Mouse (Mus musculus): ENCODE data around the gene Arl13b. TPM values are rescaled to one million over a fixed set of nuclear protein-coding genes. Genes with fewer than 3 reads are reported as not detected.

Gene Arl13b
- polyA plus RNA-seq, 1 experiment from 2014 or later: 15.2 TPM

DNA sequence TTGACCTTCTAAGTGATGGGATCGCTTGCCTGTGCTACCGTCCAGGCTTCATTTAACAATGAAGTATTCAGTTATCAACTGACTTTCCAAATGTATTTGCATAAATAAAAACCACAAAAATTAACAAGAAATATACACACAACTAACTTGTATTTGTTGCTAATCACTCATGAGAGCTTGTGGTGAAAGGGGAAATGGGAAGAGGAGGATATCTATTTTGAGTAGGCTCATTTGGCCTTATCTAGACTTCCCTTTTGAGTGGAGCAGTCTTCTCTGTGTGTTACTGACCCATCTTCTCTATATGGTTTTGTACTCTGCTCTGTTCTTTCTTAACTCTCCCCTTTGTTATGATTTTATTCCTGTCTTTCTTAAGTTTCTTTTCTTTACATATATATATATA lies 9.4 kb upstream of the Arl13b start:
- 87% methylated on average over 2 of the region's 2 CpGs for WGBS
- no peaks in the 10 kb centered on the region for H3K9me3 ChIP-seq (ENCODE audit: control insufficient read depth, low read length)

DNA sequence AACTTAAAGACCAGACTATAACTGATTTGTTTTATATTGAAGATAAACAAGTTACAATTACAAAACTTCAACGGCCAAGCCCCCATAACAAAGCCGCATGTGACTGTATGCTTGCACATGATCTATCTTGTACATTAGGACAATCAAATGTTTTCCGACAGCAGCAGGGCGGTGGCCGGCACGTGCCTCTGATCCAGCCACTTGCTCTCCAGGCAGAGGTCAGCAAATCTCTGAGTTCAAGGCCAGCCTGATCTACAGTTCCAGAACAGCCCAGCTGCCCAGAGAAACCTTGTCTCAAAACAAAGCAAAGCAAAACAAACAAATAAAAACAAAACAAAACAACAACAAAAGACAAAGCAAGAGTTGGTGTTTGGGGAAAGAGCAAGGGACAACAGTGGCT lies 8.5 kb upstream of the Arl13b start:
- H3K4me2 ChIP-seq: no peak overlapping the region
- 80% methylated on average over 6 of the region's 6 CpGs for WGBS
- no peak for ATAC-seq (ENCODE audit: low FRiP score)
- H3K27ac ChIP-seq (ENCODE audit: low read depth, low read length): no peak overlapping the region
- no peaks in the 10 kb centered on the region for H3K36me3 ChIP-seq (ENCODE audit: control insufficient read depth, insufficient read depth, low read length)
- no peaks in the 10 kb centered on the region for H3K9me3 ChIP-seq (ENCODE audit: control insufficient read depth, low read length)
- peaks cover 2% of the 10 kb centered on the region; the same call in 1 of the 2 replicates for H3K4me1 ChIP-seq (ENCODE audit: control insufficient read depth, insufficient read depth, low read length)
- H3K27me3 ChIP-seq (ENCODE audit: control insufficient read depth, insufficient read depth, low read length): no peaks in the 10 kb centered on the region
- peak; percentile 75 for DNase-seq (ENCODE audit: low spot score, missing footprints)
- no peak overlapping the region for H3K4me3 ChIP-seq (ENCODE audit: low read depth, low read length)
- H3K9ac ChIP-seq (ENCODE audit: low read length): no peak overlapping the region

More for the DNA sequence above, 9.4 kb upstream of the Arl13b start:
- no peaks in the 10 kb centered on the region for H3K27me3 ChIP-seq (ENCODE audit: control insufficient read depth, insufficient read depth, low read length)
- DNase-seq (ENCODE audit: low spot score, missing footprints) (peak; percentile 47), ATAC-seq (ENCODE audit: low FRiP score) (no peak)
- no peaks in the 10 kb centered on the region for H3K36me3 ChIP-seq (ENCODE audit: control insufficient read depth, insufficient read depth, low read length)
- H3K9ac ChIP-seq (ENCODE audit: low read length): no peak overlapping the region
- H3K4me2 ChIP-seq: no peak overlapping the region
- no peak overlapping the region for H3K27ac ChIP-seq (ENCODE audit: low read depth, low read length)
- no peak overlapping the region for H3K4me3 ChIP-seq (ENCODE audit: low read depth, low read length)
- peaks cover 2% of the 10 kb centered on the region; the same call in 1 of the 2 replicates for H3K4me1 ChIP-seq (ENCODE audit: control insufficient read depth, insufficient read depth, low read length)

DNA sequence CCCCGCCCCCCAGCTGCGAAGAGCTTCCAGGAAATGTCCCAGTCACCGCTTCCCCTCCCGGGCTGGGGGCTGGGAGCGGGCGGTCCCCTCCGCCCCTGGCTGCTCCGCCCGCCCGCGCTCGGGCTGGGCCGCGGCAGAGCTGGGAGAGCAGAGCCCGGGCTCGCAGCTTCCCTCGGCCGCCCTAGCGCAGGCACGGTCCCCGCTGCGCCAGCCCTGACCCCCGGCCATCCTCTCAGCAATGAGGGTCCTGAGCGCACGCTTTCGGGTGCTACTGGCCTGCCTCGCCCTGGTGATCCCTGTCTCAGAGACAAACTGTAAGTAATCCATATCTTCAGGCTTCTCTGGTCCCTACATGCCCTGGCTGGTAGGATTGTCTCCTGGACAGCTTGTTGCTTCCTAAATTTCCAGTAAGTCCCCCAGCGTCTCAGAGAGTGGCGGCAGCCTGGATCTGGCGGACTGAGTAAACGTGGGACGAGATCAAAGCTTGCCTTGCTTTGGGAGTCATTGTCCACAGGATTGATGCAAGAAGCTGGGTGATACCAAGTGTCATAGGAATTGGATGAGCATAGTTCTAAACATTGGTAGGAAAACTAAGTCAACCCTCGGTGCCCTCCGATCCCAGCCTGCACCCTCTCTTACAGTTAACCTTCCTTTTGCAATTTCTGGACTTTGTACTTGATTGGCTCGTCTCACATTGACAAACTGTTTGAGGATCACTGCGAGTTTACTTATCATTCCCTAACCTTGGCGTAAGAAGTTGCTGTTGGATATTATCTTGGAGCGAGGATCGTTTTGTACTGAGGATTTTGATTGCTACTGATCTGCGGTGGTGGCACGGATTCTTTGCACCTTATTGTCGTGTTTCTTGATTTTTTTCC lies 7.6 kb upstream of the Arl13b start, which contains the start of gene Pros1:
TSS of gene Pros1 (plus strand) at position 117 of the 878 bp plus-strand sequence.
- no peaks in the 10 kb centered on the region for H3K27me3 ChIP-seq (ENCODE audit: control insufficient read depth, insufficient read depth, low read length)
- WGBS: 5% methylated on average over 35 of the region's 42 CpGs
- H3K4me1 ChIP-seq (ENCODE audit: control insufficient read depth, insufficient read depth, low read length): peaks cover 2% of the 10 kb centered on the region; the same call in 1 of the 2 replicates
- peak; percentile 95 for ATAC-seq (ENCODE audit: low FRiP score)
- peak; percentile 96 for DNase-seq (ENCODE audit: low spot score, missing footprints)
- H3K9me3 ChIP-seq (ENCODE audit: control insufficient read depth, low read length): no peaks in the 10 kb centered on the region
- H3K4me3 ChIP-seq (ENCODE audit: low read depth, low read length): peak within 1 kb of the TSS; percentile 45
- H3K36me3 ChIP-seq (ENCODE audit: control insufficient read depth, insufficient read depth, low read length): no peaks in the 10 kb centered on the region
- H3K4me2 ChIP-seq: peak within 1 kb of the TSS; percentile 64
- peak within 1 kb of the TSS; percentile 72 for H3K9ac ChIP-seq (ENCODE audit: low read length)
- no peak within 1 kb of the TSS for H3K27ac ChIP-seq (ENCODE audit: low read depth, low read length)

DNA sequence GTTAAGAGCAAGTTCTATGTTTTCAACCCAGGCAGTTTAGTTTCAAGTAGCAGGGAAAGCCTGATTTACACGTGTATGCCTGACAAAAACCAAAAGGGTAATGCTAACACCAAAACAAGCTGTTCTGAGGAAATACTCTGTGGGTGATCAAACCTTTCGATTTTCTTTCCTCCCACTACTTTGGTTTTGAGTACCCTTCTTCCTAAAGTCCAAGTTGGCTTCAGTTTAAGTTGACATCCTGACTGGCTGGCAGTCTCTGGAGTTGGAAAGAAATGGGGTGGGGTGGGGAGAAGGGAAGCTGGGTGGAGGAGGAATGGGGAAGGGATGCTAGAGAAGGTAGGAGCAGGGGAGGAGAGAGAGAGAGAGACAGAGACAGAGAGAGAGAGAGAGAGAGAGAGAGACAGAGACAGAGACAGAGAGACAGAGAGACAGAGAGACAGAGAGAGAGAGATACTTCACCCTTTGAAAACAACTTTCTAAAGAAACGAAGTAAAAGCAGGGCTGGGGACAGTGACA lies 6.8 kb upstream of the Arl13b start:
- Histone ChIP-seq H3K4me3 (ENCODE audit: low read depth, low read length) (peak overlapping the region; percentile 45), H3K4me1 (ENCODE audit: control insufficient read depth, insufficient read depth, low read length) (peaks cover 2% of the 10 kb centered on the region; the same call in 1 of the 2 replicates), H3K9me3 (ENCODE audit: control insufficient read depth, low read length) (no peaks in the 10 kb centered on the region), H3K27ac (ENCODE audit: low read depth, low read length) (no peak overlapping the region), H3K4me2 (peak overlapping the region; percentile 64), H3K36me3 (ENCODE audit: control insufficient read depth, insufficient read depth, low read length) (no peaks in the 10 kb centered on the region), H3K9ac (ENCODE audit: low read length) (peak overlapping the region; percentile 72), H3K27me3 (ENCODE audit: control insufficient read depth, insufficient read depth, low read length) (no peaks in the 10 kb centered on the region)
- peak; percentile 51 for ATAC-seq (ENCODE audit: low FRiP score)
- 14% methylated on average over 3 of the region's 3 CpGs for WGBS
- peak; percentile 91 for DNase-seq (ENCODE audit: low spot score, missing footprints)

DNA sequence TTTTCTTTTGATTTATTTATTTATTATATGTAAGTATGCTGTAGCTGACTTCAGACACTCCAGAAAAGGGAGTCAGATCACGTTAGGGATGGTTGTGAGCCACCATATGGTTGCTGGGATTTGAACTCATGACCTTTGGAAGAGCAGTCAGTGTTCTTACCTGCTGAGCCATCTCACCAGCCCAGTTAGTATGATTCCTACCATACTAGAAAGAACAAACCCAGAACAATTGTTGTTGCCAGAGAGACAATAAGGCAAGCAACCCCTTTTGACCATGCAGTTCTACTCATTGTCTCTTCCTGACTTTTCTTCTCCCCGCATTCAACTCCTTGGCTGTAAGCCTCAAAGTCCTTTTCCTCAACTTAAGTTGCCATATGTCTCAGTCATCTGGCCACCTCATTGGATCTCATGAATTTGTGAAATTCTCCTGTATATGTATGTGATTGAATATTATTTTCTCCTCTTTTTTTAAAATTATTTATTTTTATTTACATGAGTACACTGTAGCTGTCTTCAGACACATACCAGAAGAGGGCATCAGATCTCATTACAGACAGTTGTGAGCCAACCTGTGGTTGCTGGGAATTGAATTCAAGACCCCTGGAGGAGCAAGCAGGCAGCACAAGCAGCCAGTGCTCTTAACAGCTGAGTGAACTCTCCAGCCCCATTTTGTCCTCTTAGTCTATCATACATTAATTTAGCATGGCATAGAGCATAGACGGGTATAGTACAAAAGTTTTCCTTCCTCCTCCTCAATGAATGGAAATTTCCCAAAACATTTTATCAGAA lies 5.8 kb upstream of the Arl13b start:
- Histone ChIP-seq H3K4me2 (no peak overlapping the region), H3K36me3 (ENCODE audit: control insufficient read depth, insufficient read depth, low read length) (no peaks in the 10 kb centered on the region), H3K4me3 (ENCODE audit: low read depth, low read length) (no peak overlapping the region), H3K9me3 (ENCODE audit: control insufficient read depth, low read length) (no peaks in the 10 kb centered on the region), H3K27ac (ENCODE audit: low read depth, low read length) (no peak overlapping the region), H3K9ac (ENCODE audit: low read length) (no peak overlapping the region), H3K4me1 (ENCODE audit: control insufficient read depth, insufficient read depth, low read length) (peaks cover 2% of the 10 kb centered on the region; the same call in 1 of the 2 replicates), H3K27me3 (ENCODE audit: control insufficient read depth, insufficient read depth, low read length) (no peaks in the 10 kb centered on the region)
- ATAC-seq (ENCODE audit: low FRiP score) (no peak), DNase-seq (ENCODE audit: low spot score, missing footprints) (peak; percentile 54)
- WGBS: 83% methylated on average over 3 of the region's 3 CpGs

DNA sequence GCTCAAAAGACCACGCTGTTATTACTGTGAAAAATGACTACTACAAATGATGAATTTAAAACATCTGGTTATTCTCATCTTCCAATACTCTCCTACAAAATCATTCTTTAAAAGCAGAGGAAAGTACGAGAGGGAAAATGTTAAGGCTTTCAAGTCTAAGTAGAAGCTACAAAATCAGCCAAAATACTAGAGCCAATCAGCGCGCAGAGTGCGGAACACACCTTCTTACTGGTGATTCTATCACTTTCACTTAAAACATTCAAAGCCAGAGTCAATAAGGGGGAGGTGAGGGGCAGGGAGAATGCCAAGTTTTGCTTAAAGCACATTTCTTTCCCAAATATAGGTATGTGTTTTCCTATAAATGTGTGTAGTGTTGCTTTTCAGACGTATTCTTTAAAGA lies 1.5 kb downstream of the Arl13b start:
- H3K9ac ChIP-seq (ENCODE audit: low read length): no peak overlapping the region
- H3K9me3 ChIP-seq (ENCODE audit: control insufficient read depth, low read length): no peaks in the 10 kb centered on the region
- no peak overlapping the region for H3K27ac ChIP-seq (ENCODE audit: low read depth, low read length)
- no peak overlapping the region for H3K4me3 ChIP-seq (ENCODE audit: low read depth, low read length)
- no peaks in the 10 kb centered on the region for H3K27me3 ChIP-seq (ENCODE audit: control insufficient read depth, insufficient read depth, low read length)
- H3K4me1 ChIP-seq (ENCODE audit: control insufficient read depth, insufficient read depth, low read length): peaks cover 7% of the 10 kb centered on the region
- ATAC-seq (ENCODE audit: low FRiP score) (no peak), DNase-seq (ENCODE audit: low spot score, missing footprints) (no peak)
- H3K4me2 ChIP-seq: no peak overlapping the region
- no peaks in the 10 kb centered on the region for H3K36me3 ChIP-seq (ENCODE audit: control insufficient read depth, insufficient read depth, low read length)
- WGBS: 90% methylated on average over 6 of the region's 6 CpGs

DNA sequence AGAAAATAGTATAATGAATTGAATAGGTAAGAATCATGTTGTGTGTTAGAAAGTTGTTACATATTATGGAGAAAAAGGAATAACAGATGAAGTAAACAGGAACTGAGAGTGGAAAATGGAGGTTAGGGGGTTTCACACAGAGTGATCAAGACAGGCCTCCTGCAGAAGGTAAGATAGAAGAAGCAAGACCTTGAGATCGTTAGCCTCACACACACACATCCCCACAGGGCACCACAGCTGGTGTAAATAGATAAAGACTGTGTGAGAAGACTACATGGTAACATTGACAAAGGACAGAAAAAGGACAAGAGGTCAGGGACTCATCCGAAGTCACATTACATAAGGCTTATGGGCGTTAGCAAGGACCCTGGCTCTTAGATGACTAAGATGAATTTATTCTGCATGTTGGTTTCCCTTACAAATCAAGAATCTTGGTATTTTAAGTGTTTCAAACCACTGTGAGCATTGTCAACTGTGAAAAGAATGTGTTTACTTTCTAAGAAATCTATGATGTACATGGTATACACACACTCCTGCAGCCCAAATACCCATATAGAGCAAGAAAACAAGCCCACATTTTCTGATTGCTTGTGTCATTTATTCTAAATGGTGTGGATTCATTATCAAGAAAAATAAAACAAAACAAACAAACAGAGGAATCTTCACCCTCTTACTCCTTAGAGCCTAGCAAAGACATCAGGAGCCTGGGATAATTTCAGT lies 12.7 kb downstream of the Arl13b start:
- H3K9ac ChIP-seq (ENCODE audit: low read length): no peak overlapping the region
- ATAC-seq (ENCODE audit: low FRiP score): no peak
- no peaks in the 10 kb centered on the region for H3K36me3 ChIP-seq (ENCODE audit: control insufficient read depth, insufficient read depth, low read length)
- H3K9me3 ChIP-seq (ENCODE audit: control insufficient read depth, low read length): no peaks in the 10 kb centered on the region
- H3K27ac ChIP-seq (ENCODE audit: low read depth, low read length): no peak overlapping the region
- H3K27me3 ChIP-seq (ENCODE audit: control insufficient read depth, insufficient read depth, low read length): no peaks in the 10 kb centered on the region
- WGBS: 76% methylated on average over 3 of the region's 3 CpGs
- no peak overlapping the region for H3K4me2 ChIP-seq
- no peaks in the 10 kb centered on the region for H3K4me1 ChIP-seq (ENCODE audit: control insufficient read depth, insufficient read depth, low read length)
- DNase-seq (ENCODE audit: low spot score, missing footprints): no peak
- no peak overlapping the region for H3K4me3 ChIP-seq (ENCODE audit: low read depth, low read length)

DNA sequence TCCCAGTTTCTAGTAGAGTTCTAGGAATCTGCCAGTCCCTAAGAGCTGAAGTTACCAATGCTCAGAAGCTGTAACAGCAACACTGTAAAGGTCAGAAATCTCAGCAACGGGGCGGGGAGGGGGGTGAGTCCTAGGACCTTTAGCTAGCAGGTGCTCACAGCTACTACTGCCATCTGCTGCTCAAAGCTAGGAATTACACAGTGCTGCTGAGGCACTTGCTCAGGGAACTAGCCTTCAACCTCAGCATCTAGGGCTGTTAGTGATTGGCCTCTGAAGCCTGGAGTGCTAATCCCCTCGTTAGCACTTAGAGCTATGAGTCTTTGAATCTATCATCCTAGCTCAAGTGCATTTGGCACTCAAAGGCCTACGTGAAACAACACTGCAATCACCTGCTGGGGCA lies 14.4 kb downstream of the Arl13b start:
- Histone ChIP-seq H3K4me1 (ENCODE audit: control insufficient read depth, insufficient read depth, low read length) (no peaks in the 10 kb centered on the region), H3K4me3 (ENCODE audit: low read depth, low read length) (no peak overlapping the region), H3K4me2 (no peak overlapping the region), H3K27ac (ENCODE audit: low read depth, low read length) (no peak overlapping the region), H3K9me3 (ENCODE audit: control insufficient read depth, low read length) (no peaks in the 10 kb centered on the region), H3K36me3 (ENCODE audit: control insufficient read depth, insufficient read depth, low read length) (no peaks in the 10 kb centered on the region), H3K27me3 (ENCODE audit: control insufficient read depth, insufficient read depth, low read length) (no peaks in the 10 kb centered on the region), H3K9ac (ENCODE audit: low read length) (no peak overlapping the region)
- WGBS: 14% methylated on average over 4 of the region's 4 CpGs
- peak; percentile 91 for DNase-seq (ENCODE audit: low spot score, missing footprints)
- peak; percentile 67 for ATAC-seq (ENCODE audit: low FRiP score)

All from midbrain, embryonic 11.5 days (tissue).